Mouse (Mus musculus) kidney, adult 9 months (tissue): ENCODE results near the gene Ninj1.

Experiments used
- DNase-seq: peaks from one replicate; pipeline ENCODE4 v3.0.0; 2022

Gene Ninj1

DNA sequence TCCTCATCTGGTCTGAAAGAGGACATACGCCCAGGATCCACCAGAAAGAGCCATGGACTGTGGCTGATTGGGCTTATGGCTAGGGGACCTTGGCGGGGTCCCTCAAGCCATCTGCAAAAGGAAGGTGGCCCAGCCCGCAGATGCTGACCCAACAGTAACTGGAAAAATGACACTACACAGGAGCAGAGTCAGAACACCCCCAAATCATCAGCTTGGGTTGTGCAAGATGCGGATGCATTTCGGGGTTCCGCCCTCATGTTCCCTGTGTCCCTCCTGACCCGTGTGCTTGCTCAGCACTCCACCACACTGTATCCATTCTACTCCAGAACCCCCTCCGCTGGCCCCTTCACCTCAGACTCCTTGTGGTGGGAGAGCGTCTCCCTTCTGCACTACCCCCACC lies 11.4 kb downstream of the Ninj1 start:
- DNase-seq = no peak

DNA sequence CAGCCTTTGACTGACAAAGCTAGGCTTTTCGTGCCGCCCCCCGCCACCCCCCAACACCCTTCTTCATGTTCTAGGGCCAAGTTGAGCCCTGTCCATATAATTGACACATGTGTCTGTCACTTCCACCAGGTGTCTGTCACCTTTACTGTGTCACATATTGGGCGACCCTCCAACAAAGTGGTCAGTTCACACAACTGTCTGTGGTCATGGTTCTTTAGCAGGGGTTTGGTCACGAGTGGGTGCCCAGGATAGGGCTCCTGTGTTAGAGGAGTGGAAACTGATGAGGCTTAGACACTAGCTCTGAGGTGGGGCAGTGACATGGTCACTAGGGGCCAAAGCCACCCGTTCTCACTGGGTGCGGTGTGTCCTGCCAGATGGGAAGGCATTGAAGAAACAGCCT lies 12.6 kb downstream of the Ninj1 start:
- DNase-seq = no peak

DNA sequence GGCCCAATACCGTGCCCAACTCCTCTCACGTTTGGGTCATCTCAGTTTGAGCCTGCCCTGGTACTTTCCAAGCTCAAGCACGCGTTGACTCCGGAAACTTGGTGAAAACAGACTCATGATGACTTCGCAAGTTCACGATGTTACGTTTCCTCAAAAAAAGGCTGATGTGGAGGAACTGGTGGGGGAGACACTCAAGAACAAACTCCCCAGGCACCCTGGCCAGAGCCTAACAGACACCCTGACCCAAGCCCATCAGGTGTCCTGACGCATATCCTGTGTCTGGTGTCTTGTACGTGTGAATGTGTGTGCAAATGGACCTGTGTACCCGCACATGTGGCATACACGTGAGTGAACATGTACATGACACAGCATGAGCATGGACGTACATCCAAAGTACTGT lies 13.4 kb downstream of the Ninj1 start:
- DNase-seq = no peak

- no peak for DNase-seq
These were observed 15.3 kb downstream of the Ninj1 start for GRCm38 (mm10) chr13:49202556-49202955.

DNA sequence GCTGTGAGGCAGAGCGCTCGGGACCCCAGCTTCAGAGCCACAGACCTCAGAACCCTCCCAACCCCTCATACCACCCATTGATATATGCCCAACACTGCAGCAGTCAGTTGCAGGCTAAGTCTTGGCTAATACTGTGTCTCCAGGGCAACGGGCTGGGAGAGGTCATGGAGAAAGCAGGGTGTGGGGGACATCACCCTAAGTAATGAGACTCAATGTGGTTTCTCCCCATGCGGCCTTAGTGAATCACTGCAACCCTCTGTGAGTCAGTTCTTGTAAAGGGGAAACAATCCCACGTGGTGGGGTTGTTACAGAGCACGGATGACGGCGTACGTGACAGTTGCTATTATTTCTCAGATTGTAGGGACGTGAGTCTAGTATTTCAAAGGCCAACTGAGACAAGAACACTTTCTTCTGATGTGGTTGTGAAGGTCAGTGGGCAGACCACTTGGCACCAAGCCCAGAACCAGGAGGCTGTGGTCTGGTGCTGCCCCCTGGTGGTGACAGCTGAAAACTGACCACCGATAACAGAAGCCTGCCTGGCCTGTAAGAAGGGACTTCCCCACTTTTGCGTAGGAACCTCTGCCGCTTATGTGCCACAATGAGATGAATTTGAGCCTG lies 18.2 kb downstream of the Ninj1 start:
- peak; percentile 85 for DNase-seq

GRCm38 (mm10) chr13:49206341-49206740 lies 19.1 kb downstream of the Ninj1 start:
- DNase-seq = no peak

DNA sequence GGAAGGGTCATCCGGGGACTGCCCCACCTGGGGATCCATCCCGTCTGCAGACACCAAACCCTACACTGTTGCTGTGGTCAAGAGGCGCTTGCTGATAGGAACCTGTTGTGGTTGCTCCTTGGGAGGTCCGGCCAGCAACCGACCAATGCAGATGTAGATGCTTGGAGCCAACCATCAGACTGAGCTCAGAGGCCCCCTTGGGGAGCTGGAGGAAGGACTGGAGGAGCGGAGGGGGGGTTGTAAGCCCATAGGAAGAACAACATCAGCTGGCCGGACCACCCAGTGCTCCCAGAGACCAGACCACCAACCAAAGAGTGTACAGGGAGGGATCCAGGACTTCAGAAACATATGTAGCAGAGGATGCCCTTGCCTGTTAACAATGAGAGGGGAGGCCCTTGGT lies 22.0 kb downstream of the Ninj1 start:
- DNase-seq = no peak

DNA sequence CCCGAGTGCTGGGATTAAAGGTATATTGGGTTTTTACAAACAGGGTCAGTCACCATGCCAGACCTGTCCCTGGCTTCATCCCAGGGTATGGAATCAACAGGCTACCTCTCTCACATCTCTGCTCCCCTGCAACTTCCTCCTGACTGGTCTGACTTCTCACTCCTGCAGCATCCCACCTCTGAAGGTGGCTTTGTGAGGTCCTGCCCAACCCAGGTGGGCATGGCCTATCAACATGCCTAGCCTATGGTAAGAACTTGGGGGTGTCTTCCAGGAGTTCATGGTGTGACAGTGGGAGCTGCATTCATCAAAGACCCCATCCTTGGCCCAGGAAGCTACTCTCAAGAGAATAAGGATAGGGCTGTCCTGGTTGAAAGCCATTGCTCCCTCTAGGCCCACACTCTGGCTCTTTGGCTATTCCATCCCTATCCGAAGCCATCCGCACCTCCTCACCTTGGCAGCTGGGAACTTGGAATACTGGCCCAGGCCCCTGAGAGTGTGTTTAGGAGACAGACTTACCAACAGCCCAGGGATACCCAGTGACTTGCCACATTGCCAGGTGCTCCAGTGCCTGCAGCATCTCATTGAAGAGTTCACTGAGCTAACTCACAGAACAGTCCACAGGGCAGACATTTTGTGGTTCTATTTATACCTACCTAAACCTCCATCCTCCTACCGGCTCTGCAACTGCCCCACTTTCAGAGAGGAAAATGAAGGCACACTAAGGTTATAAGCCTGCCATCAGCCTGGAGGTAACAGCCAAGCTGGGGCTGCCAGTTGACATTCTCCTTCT lies 25.6 kb downstream of the Ninj1 start:
- DNase-seq = no peak

DNA sequence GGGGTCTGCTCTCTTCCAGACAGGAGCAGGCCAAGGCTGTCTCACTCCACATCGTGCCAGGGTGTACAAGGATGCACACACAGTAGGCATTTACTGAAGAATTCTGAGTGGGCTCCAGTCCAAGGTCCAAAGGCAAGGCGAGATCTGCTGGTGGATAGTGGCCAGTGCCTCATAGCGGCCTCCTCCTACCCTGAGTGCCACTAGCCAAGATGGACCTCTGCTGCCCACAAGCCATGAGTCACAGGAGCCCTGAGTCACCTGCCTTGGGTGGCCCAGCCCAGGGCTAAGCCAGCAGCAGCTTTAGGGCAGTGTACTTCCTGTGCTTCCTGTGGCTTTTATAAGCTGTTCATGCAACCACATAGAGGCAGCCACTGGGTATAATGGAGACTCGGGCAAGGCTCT lies 26.2 kb downstream of the Ninj1 start:
- peak; percentile 37 for DNase-seq

- no peak for DNase-seq
These were observed 27.2 kb downstream of the Ninj1 start for GRCm38 (mm10) chr13:49214454-49214853.

GRCm38 (mm10) chr13:49215128-49215503 lies 27.8 kb downstream of the Ninj1 start:
- DNase-seq = no peak

DNA sequence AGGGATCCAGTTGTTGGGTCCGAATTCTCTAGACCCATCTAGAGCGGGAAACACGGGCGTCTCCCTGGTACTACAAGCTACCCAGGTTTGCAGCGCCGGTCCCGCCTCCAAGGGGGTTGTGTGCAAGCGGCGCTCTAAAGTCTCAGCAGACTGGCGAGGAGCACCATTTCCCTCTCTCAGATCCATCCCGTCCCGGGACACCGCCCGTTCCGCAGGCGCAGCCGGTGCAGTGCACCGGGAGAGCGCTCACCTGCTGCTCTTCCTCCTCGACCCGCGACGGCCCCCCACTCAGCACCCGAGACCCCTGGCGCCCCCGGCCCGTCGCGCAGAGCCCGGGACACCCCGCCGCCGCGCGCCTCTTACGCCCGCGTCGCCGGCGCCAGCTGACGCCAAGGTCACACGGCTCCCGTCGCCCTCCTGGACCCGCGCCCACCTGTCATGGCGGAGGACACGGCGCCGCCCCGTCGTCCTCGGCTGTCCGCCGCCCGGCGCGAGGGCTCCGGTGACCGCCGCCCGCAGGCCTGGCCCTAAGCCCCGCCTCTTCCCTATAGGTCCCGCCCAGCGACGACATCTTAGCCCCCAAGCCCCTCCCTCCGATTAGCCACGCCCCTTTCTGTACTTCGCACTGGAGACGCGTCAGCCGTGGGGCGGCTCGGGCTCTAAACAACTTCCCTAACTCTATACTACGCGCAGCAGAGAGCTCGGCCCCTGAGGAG lies 28.4 kb downstream of the Ninj1 start, which contains the start of gene Card19:
Gene Card19 (minus strand): TSS at position 534 of the 716 bp plus-strand sequence.
- DNase-seq = peak; percentile 97

GRCm38 (mm10) chr13:49216220-49216552 lies 28.9 kb downstream of the Ninj1 start:
- no peak for DNase-seq

GRCm38 (mm10) chr13:49216808-49217561 lies 29.7 kb downstream of the Ninj1 start:
- DNase-seq = no peak

- no peak for DNase-seq
These were observed 31.4 kb downstream of the Ninj1 start for GRCm38 (mm10) chr13:49218651-49219050.

- no peak for DNase-seq
These were observed 32.1 kb downstream of the Ninj1 start for GRCm38 (mm10) chr13:49219367-49219766.

- DNase-seq = no peak
These were observed 33.6 kb downstream of the Ninj1 start for GRCm38 (mm10) chr13:49220912-49221311.

- peak; percentile 78 for DNase-seq
These were observed 37.0 kb downstream of the Ninj1 start for GRCm38 (mm10) chr13:49224314-49224713.

DNA sequence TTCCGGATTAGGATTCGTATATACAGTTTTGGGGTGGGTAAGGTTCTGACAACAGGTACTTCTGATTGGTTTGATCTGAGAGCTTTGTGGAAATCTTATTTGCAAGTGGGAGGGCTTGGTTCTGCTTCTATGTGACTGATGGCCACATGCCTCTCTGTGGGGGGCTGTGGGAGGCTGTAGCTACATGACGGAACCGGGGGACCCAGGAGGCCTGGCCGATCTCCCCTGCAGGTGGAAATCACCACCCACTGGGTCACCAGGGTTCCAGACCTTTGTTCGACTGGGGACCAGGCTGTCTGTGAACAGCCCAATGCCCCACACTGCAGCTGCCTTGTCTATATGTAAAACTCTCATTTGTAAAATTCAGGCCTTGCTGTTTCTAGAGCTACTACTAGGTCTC lies 37.4 kb downstream of the Ninj1 start:
- DNase-seq = no peak

DNA sequence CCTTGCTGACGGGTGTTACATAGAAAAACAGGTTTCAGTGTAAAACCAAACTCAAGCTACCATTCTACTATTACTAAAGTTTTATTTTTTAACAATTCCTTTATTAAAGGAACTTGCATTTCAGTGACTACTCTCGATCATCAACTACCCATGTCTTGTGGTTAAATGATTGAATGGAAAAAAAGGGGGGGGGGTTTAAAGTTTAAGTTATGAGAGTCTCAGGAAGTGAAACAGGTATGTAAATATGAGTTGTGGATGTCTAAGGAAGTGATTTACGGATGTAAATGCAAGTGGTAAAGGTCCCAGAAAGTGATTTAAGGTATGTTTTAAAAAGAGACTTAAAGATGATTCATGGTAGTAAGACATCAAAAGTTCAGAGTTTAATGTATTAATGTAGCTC lies 37.9 kb downstream of the Ninj1 start:
- no peak for DNase-seq

- DNase-seq = no peak
These were observed 38.3 kb downstream of the Ninj1 start for GRCm38 (mm10) chr13:49225633-49226032.

GRCm38 (mm10) chr13:49233792-49234572 lies 46.7 kb downstream of the Ninj1 start:
- peak; percentile 86 for DNase-seq

DNA sequence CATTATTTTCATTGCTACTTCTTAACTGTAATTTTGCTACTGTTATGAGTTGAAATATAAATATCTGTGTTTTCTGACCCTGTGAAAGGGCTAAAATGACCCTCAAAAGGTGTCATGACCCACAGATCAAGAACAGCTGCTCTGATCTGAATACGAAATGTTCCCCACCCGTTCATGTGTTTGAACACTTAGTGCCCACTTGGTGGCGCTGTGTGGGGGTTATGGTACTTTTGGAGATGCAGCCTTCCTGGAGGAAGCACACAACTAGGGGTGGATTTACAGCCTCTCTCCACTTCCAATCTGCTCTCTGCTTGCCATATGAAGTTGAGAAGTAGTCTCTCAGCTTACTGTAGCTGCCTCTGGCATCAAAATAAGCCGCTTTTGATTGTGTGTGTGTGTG lies 47.4 kb downstream of the Ninj1 start:
- no peak for DNase-seq
